Mouse (Mus musculus) gastrocnemius, postnatal 14 days (tissue): ENCODE measurements around the gene Spcs2. TPM values are rescaled to one million over a fixed set of nuclear protein-coding genes. Genes with fewer than 3 reads are reported as not detected.
"Not testable (repeated sequence)": the region's sequence is repeated elsewhere in the genome, so short reads cannot be mapped to it uniquely, and the experiment has no call there.

Source experiments
- DNase-seq: peaks from one replicate; pipeline ENCODE4 v3.0.0; 2021; ENCODE audit warnings: mixed read lengths
- intact Hi-C: fragments of 180-260 bp; cut with DNase I; formaldehyde crosslinking; loops from one replicate; pipeline ENCODE4 v1.15.1; 2025; ENCODE audit warnings: low total_unique reads
- total RNA-seq, 2 experiments: library from RNA; stranded (reverse); gene quantifications; 2 replicates each; pipeline ENCODE4 v1.2.3; 2021

Gene Spcs2
- total RNA-seq, 2 experiments from 2014 or later = 45.4 to 58.1 TPM

- DNase-seq = no peak
- intact Hi-C loops = no loop called here
Observed at GRCm38 (mm10) chr7:99833115-99833845, 30.0 kb downstream of the Spcs2 start.

GRCm38 (mm10) chr7:99828083-99828570 is 35.1 kb downstream of the Spcs2 start, which contains the start of gene Neu3:
Gene Neu3, minus strand, starts transcription at chr7:99828417.
- peak; percentile 97 for DNase-seq
- intact Hi-C loops = loop anchor here (5.0 kb wide), 1 partner anchor 34 kb away; the partner anchor contains the start of gene Spcs2

- DNase-seq = no peak
- intact Hi-C loops = loop anchor here (5.0 kb wide), 1 partner anchor 36 kb away; the partner anchor contains the start of gene Spcs2
Observed at GRCm38 (mm10) chr7:99826096-99826495, 37.2 kb downstream of the Spcs2 start.

- intact Hi-C loops = loop anchor here (5.0 kb wide), 1 partner anchor 37 kb away; the partner anchor contains the start of gene Spcs2
Observed at GRCm38 (mm10) chr7:99825511-99825910, 37.8 kb downstream of the Spcs2 start.

GRCm38 (mm10) chr7:99824649-99825483 is 38.4 kb downstream of the Spcs2 start:
- intact Hi-C loops = loop anchor here (5.0 kb wide), 1 partner anchor 37 kb away; the partner anchor contains the start of gene Spcs2
- DNase-seq = no peak

More at GRCm38 (mm10) chr7:99825511-99825910, 37.8 kb downstream of the Spcs2 start:
- no peak for DNase-seq

- no peak for DNase-seq
- intact Hi-C loops = no loop called here
Observed at GRCm38 (mm10) chr7:99823045-99823663, 40.1 kb downstream of the Spcs2 start.

GRCm38 (mm10) chr7:99822426-99822825 is 40.8 kb downstream of the Spcs2 start:
- intact Hi-C loops = no loop called here

GRCm38 (mm10) chr7:99821953-99822352 is 41.3 kb downstream of the Spcs2 start:
- intact Hi-C loops = no loop called here
- no peak for DNase-seq

More at GRCm38 (mm10) chr7:99822426-99822825, 40.8 kb downstream of the Spcs2 start:
- DNase-seq = no peak

- intact Hi-C loops = not testable (repeated sequence)
Observed at GRCm38 (mm10) chr7:99818181-99818725, 45.0 kb downstream of the Spcs2 start.

GRCm38 (mm10) chr7:99813394-99813793 is 49.9 kb downstream of the Spcs2 start:
- DNase-seq = no peak
- intact Hi-C loops = loop anchor here (5.0 kb wide), 1 partner anchor 64 kb away; no protein-coding TSS in a partner anchor

More at GRCm38 (mm10) chr7:99818181-99818725, 45.0 kb downstream of the Spcs2 start:
- DNase-seq = not testable (repeated sequence)

GRCm38 (mm10) chr7:99811661-99812060 is 51.6 kb downstream of the Spcs2 start:
- intact Hi-C loops = loop anchor here (5.0 kb wide), 1 partner anchor 66 kb away; no protein-coding TSS in a partner anchor
- no peak for DNase-seq

- intact Hi-C loops = loop anchor here (5.0 kb wide), 1 partner anchor 66 kb away; no protein-coding TSS in a partner anchor
- no peak for DNase-seq
Observed at GRCm38 (mm10) chr7:99810814-99811213, 52.4 kb downstream of the Spcs2 start.

GRCm38 (mm10) chr7:99807043-99807442 is 56.2 kb downstream of the Spcs2 start:
- intact Hi-C loops, DNase-seq: not testable (repeated sequence)

GRCm38 (mm10) chr7:99805340-99805739 is 57.9 kb downstream of the Spcs2 start:
- intact Hi-C loops = no loop called here
- DNase-seq = no peak

- DNase-seq, intact Hi-C loops: not testable (repeated sequence)
Observed at GRCm38 (mm10) chr7:99804033-99804432, 59.2 kb downstream of the Spcs2 start.

- no peak for DNase-seq
- intact Hi-C loops = no loop called here
Observed at GRCm38 (mm10) chr7:99803535-99803934, 59.7 kb downstream of the Spcs2 start.

- intact Hi-C loops = loop anchor here (2.0 to 10.0 kb wide), 3 partner anchors 84 to 182 kb away; partner anchors contain the start of gene Slco2b1
- no peak for DNase-seq
Observed at GRCm38 (mm10) chr7:99799118-99799517, 64.1 kb downstream of the Spcs2 start.

- intact Hi-C loops = loop anchor here (2.0 to 10.0 kb wide), 3 partner anchors 83 to 181 kb away; partner anchors contain the start of gene Slco2b1
- peak; percentile 26 for DNase-seq
Observed at GRCm38 (mm10) chr7:99797911-99798647, 65.2 kb downstream of the Spcs2 start.
